ENCODE assay signal across 8 mouse cellular contexts in genomic region chr4:57904211-57904610, GRCm38 (mm10). TPM values are rescaled to one million over a fixed set of nuclear protein-coding genes. Genes with fewer than 3 reads are reported as not detected.
A peak's percentile ranks its signal among the peaks of the same experiment; 100 is the strongest.
DNase-seq lines count a peak whose midpoint lies in the region; ATAC-seq and TF ChIP-seq lines count a peak whose summit lies in the region.

No protein-coding gene starts in this region.

- peaks cover 0 to 6% of the 10 kb centered on the region in 2 experiments; a peak in 2 of 4 replicates for H3K4me1 ChIP-seq in CH12.LX (ENCODE audit: control insufficient read depth in 1 of 2, insufficient read depth in 2 of 2)
- H3K4me1 ChIP-seq in embryonic facial prominence, embryonic 11.5 days (ENCODE audit: control insufficient read depth, insufficient read depth, low read length), result no peaks in the 10 kb centered on the region

- TF ChIP-seq POLR2A in CH12.LX (IDR thresholded peaks at IDR 0.05; ENCODE audit: low read depth, low read length), result no peak

- no peak for ATAC-seq in embryonic facial prominence, embryonic 11.5 days (replicated peaks; ENCODE audit: insufficient number of reproducible peaks, low FRiP score, low TSS enrichment, low read depth)

- dilution Hi-C loops in CH12.LX (cut with MboI; ENCODE audit: extremely low pct_ligation_motif_present, extremely low pct_unique_long_range_greater_than_20kb, low sequenced_read_pairs), result no loop called here

- peaks cover 2% of the 10 kb centered on the region for H3K27me3 ChIP-seq in CH12.LX (replicated peaks)
- H3K27me3 ChIP-seq in embryonic facial prominence, embryonic 11.5 days (ENCODE audit: control insufficient read depth, insufficient read depth, low read length), result no peaks in the 10 kb centered on the region

- H3K4me2 ChIP-seq in CH12.LX (ENCODE audit: insufficient read depth, low read depth, poor library complexity, severe bottlenecking), result peak overlapping the region; percentile 74; the same call in 1 of the 2 replicates
- no peak overlapping the region for H3K4me2 ChIP-seq in embryonic facial prominence, embryonic 11.5 days (ENCODE audit: low read depth, low read length)

- H3K9ac ChIP-seq in CH12.LX (ENCODE audit: insufficient read depth, low read depth), result no peak overlapping the region
- H3K9ac ChIP-seq in embryonic facial prominence, embryonic 11.5 days (replicated peaks; ENCODE audit: low read length), result no peak overlapping the region

- TF ChIP-seq EP300 in CH12.LX (IDR thresholded peaks at IDR 0.05; ENCODE audit: low read length), result no peak

- no peak overlapping the region for H3K27ac ChIP-seq in CH12.LX (ENCODE audit: insufficient read depth, low read depth)
- no peak overlapping the region for H3K27ac ChIP-seq in embryonic facial prominence, embryonic 11.5 days (replicated peaks; ENCODE audit: low read depth, low read length)

- peak; percentile 63 for DNase-seq in CH12.LX (ENCODE audit: extremely low read depth)
- peak; percentile 66 for DNase-seq in adrenal gland, adult 2 months
- peak; percentile 80 for DNase-seq in embryonic facial prominence, embryonic 11.5 days (ENCODE audit: low spot score)
- DNase-seq in heart, postnatal 36 days, result peak; percentile 72 to 78
- DNase-seq in kidney, postnatal 4 days, result peak; percentile 81 to 85
- DNase-seq in lung, postnatal 10 days, result peak; percentile 79
- peak; percentile 59 for DNase-seq in retina, postnatal 1 day
- DNase-seq in thymus, postnatal 36 days, result peak; percentile 63 to 74

- peak; percentile 80 for TF ChIP-seq RAD21 in CH12.LX (IDR thresholded peaks at IDR 0.05; ENCODE audit: low read depth, low read length)

- TF ChIP-seq CTCF in CH12.LX (conservative IDR thresholded peaks at IDR 0.05 in 1 of 2, IDR thresholded peaks at IDR 0.05 in 1 of 2; ENCODE audit: low read depth in 2 of 2, low read length in 2 of 2), result peak; percentile 70 to 86

- H3K79me2 ChIP-seq in CH12.LX (replicated peaks; ENCODE audit: control insufficient read depth, extremely low read depth, insufficient read depth, poor library complexity, severe bottlenecking), result no peaks in the 10 kb centered on the region

- no peak overlapping the region for H3K4me3 ChIP-seq in CH12.LX (replicated peaks in 1 of 3; ENCODE audit: low read depth in 2 of 3, low read length in 2 of 3, poor library complexity in 1 of 3)
- H3K4me3 ChIP-seq in embryonic facial prominence, embryonic 11.5 days (ENCODE audit: low read depth, low read length), result no peak overlapping the region

- no peaks in the 10 kb centered on the region for H3K9me3 ChIP-seq in CH12.LX (replicated peaks; ENCODE audit: low read length)
- no peaks in the 10 kb centered on the region for H3K9me3 ChIP-seq in embryonic facial prominence, embryonic 11.5 days (replicated peaks; ENCODE audit: control insufficient read depth, low read length)

- in situ Hi-C loops in CH12.LX (cut with MboI; ENCODE audit: low pct_ligation_motif_present, low pct_unique_long_range_greater_than_20kb, low sequenced_read_pairs), result loop anchor here (10.0 kb wide), 1 partner anchor 171 kb away; no protein-coding TSS in a partner anchor

- H3K36me3 ChIP-seq in CH12.LX (replicated peaks in 1 of 2; ENCODE audit: control insufficient read depth in 1 of 2, insufficient read depth in 1 of 2, low read length in 1 of 2), result no peaks in the 10 kb centered on the region
- no peaks in the 10 kb centered on the region for H3K36me3 ChIP-seq in embryonic facial prominence, embryonic 11.5 days (replicated peaks; ENCODE audit: control insufficient read depth, insufficient read depth, low read depth, low read length)

- 7% methylated on average over 5 of the region's 5 CpGs for WGBS in embryonic facial prominence, embryonic 11.5 days

- intact Hi-C loops in heart, postnatal 36 days (cut with DNase I), result loop anchor here (1.0 to 10.0 kb wide), 4 partner anchors 23 to 532 kb away; no protein-coding TSS in a partner anchor

TF ChIP-seq in CH12.LX, 34 proteins besides CTCF, POLR2A, EP300 and RAD21:
- TF ChIP-seq MEF2A (IDR thresholded peaks at IDR 0.05; ENCODE audit: borderline replicate concordance, low read depth, low read length), result no peak
- no peak for TF ChIP-seq MAX (IDR thresholded peaks at IDR 0.05; ENCODE audit: low read length)
- no peak for TF ChIP-seq MYC (IDR thresholded peaks at IDR 0.05; ENCODE audit: low read depth, low read length)
- TF ChIP-seq KAT2A (IDR thresholded peaks at IDR 0.05; ENCODE audit: insufficient replicate concordance, low read length), result no peak
- peak; percentile 64 for TF ChIP-seq SMC3 (IDR thresholded peaks at IDR 0.05; ENCODE audit: low read depth, low read length)
- TF ChIP-seq MAFK (IDR thresholded peaks at IDR 0.05; ENCODE audit: insufficient replicate concordance, low read length), result no peak

RNA-seq across cellular contexts. Expression of gene D630039A03Rik, which starts 11.9 kb away (rescaled TPM):
- not detected in 2 replicates for total RNA-seq in CH12.LX (2012; rRNA removed)
- total RNA-seq in CH12.LX (2014; rRNA removed), result not detected in 2 replicates
- not detected in 2 replicates for polyA plus RNA-seq in CH12.LX (2012; ENCODE audit: insufficient read length, low read depth)
- total RNA-seq in adrenal gland, adult 2 months (2021), result 10 to 100 TPM; 11.5 to 11.6 TPM
- polyA plus RNA-seq in adrenal gland, adult 2 months (2012; rRNA removed), result 3.8 and 4.9 TPM in 2 replicates
- 0.07 TPM in 1 of 2 replicates, not detected in the other for polyA plus RNA-seq in embryonic facial prominence, embryonic 11.5 days (2014; fragmentation: Nextera tagmentation; extraction: Ambion mirVana)
- under 1 TPM; 0.30 to 0.31 TPM for total RNA-seq in heart, postnatal 36 days (2021)

RNA-seq across cellular contexts. Expression of gene Txn1, which starts 52.0 kb away (rescaled TPM):
- total RNA-seq in CH12.LX (2012; rRNA removed), result 472 and 530 TPM in 2 replicates
- total RNA-seq in CH12.LX (2014; rRNA removed), result 435 and 438 TPM in 2 replicates
- polyA plus RNA-seq in CH12.LX (2012; ENCODE audit: insufficient read length, low read depth), result 738 and 809 TPM in 2 replicates
- total RNA-seq in adrenal gland, adult 2 months (2021), result 100 to 1,000 TPM; 264 to 311 TPM
- 61.2 and 69.7 TPM in 2 replicates for polyA plus RNA-seq in adrenal gland, adult 2 months (2012; rRNA removed)
- polyA plus RNA-seq in embryonic facial prominence, embryonic 11.5 days (2014; fragmentation: Nextera tagmentation; extraction: Ambion mirVana), result 443 and 451 TPM in 2 replicates
- total RNA-seq in heart, postnatal 36 days (2021), result 100 to 1,000 TPM; 121 to 131 TPM

Comparison
In these comparisons a context has a peak if more than half of its experiments do, and no peak if none do; other contexts are left out.
1. RNA of gene D630039A03Rik, which starts 11.9 kb away (total RNA-seq): 11.5 to 11.6 TPM in adrenal gland, adult 2 months; 0.30 to 0.31 TPM in heart, postnatal 36 days and not detected in CH12.LX; every median in the first group is over 4 times any median in the second.
2. Peak in every context shown above with its lines, with median percentiles within 50 percentile points of each other: DNase-seq.